Mouse (Mus musculus): Measurements from ENCODE around the gene Spen. TPM values are rescaled to one million over a fixed set of nuclear protein-coding genes. Genes with fewer than 3 reads are reported as not detected.
"Not testable (repeated sequence)": the region's sequence is repeated elsewhere in the genome, so short reads cannot be mapped to it uniquely, and the experiment has no call there.

Gene Spen
- polyA plus RNA-seq, 1 experiment: 41.7 TPM

- no peak for TF ChIP-seq CTCF (IDR thresholded peaks at IDR 0.05; ENCODE audit: insufficient read depth, low read depth, low read length)
- TF ChIP-seq POLR2A (IDR thresholded peaks at IDR 0.05; ENCODE audit: insufficient read depth, low read depth, low read length): no peak
- Histone ChIP-seq H3K4me3 (ENCODE audit: insufficient read depth, low read depth, low read length) (no peak overlapping the region), H3K27ac (ENCODE audit: insufficient read depth, low read depth, low read length) (no peak overlapping the region), H3K4me1 (ENCODE audit: control insufficient read depth, insufficient read depth, low read length) (peaks cover 4% of the 10 kb centered on the region; the same call in 1 of the 2 replicates)
- 86% methylated on average over 7 of the region's 7 CpGs for WGBS
Measured at GRCm38 (mm10) chr4:141572668-141573358, 34.4 kb upstream of the Spen start.

DNA sequence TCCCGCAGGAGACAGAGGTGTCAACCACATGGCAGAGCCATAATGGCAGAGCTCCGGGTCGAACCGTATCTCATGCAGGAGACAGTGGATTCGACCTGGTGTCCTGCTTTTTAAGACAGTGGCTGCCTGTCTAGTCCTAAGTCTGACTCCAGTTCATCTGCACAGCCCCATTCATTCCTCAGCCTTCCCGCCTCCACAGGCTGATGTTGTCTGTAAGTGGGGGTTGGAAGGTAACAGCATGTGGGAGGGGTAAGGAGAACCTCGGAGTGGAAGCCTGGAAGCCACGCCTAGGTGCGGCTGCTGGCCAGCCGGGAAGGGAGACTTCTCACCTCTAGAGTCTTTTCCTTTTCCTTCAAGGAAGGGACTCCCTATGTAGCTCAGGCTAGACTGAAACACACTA, 33.5 kb upstream of the Spen start:
- Histone ChIP-seq H3K4me3 (ENCODE audit: insufficient read depth, low read depth, low read length) (no peak overlapping the region), H3K27ac (ENCODE audit: insufficient read depth, low read depth, low read length) (no peak overlapping the region), H3K4me1 (ENCODE audit: control insufficient read depth, insufficient read depth, low read length) (peaks cover 4% of the 10 kb centered on the region; the same call in 1 of the 2 replicates)
- TF ChIP-seq POLR2A (IDR thresholded peaks at IDR 0.05; ENCODE audit: insufficient read depth, low read depth, low read length) (no peak), CTCF (IDR thresholded peaks at IDR 0.05; ENCODE audit: insufficient read depth, low read depth, low read length) (no peak)
- 79% methylated on average over 10 of the region's 10 CpGs for WGBS

- peaks cover 4% of the 10 kb centered on the region; the same call in 1 of the 2 replicates for H3K4me1 ChIP-seq (ENCODE audit: control insufficient read depth, insufficient read depth, low read length)
- no peak overlapping the region for H3K27ac ChIP-seq (ENCODE audit: insufficient read depth, low read depth, low read length)
- H3K4me3 ChIP-seq (ENCODE audit: insufficient read depth, low read depth, low read length): no peak overlapping the region
- WGBS: 78% methylated on average over 6 of the region's 6 CpGs
- TF ChIP-seq POLR2A (IDR thresholded peaks at IDR 0.05; ENCODE audit: insufficient read depth, low read depth, low read length) (no peak), CTCF (IDR thresholded peaks at IDR 0.05; ENCODE audit: insufficient read depth, low read depth, low read length) (no peak)
Measured at GRCm38 (mm10) chr4:141571337-141571739, 32.9 kb upstream of the Spen start.

- Histone ChIP-seq H3K4me1 (ENCODE audit: control insufficient read depth, insufficient read depth, low read length) (peaks cover 4% of the 10 kb centered on the region; the same call in 1 of the 2 replicates), H3K27ac (ENCODE audit: insufficient read depth, low read depth, low read length) (no peak overlapping the region), H3K4me3 (ENCODE audit: insufficient read depth, low read depth, low read length) (no peak overlapping the region)
- TF ChIP-seq CTCF (IDR thresholded peaks at IDR 0.05; ENCODE audit: insufficient read depth, low read depth, low read length) (no peak), POLR2A (IDR thresholded peaks at IDR 0.05; ENCODE audit: insufficient read depth, low read depth, low read length) (no peak)
- WGBS: 89% methylated on average over 1 of the region's 1 CpGs
Measured at GRCm38 (mm10) chr4:141570821-141571220, 32.4 kb upstream of the Spen start.

GRCm38 (mm10) chr4:141570004-141570403, 31.6 kb upstream of the Spen start:
- Histone ChIP-seq H3K4me3 (ENCODE audit: insufficient read depth, low read depth, low read length) (no peak overlapping the region), H3K4me1 (ENCODE audit: control insufficient read depth, insufficient read depth, low read length) (peaks cover under 1% of the 10 kb centered on the region), H3K27ac (ENCODE audit: insufficient read depth, low read depth, low read length) (no peak overlapping the region)
- 83% methylated on average over 6 of the region's 6 CpGs for WGBS
- TF ChIP-seq CTCF (IDR thresholded peaks at IDR 0.05; ENCODE audit: insufficient read depth, low read depth, low read length): no peak
- TF ChIP-seq POLR2A (IDR thresholded peaks at IDR 0.05; ENCODE audit: insufficient read depth, low read depth, low read length): no peak

DNA sequence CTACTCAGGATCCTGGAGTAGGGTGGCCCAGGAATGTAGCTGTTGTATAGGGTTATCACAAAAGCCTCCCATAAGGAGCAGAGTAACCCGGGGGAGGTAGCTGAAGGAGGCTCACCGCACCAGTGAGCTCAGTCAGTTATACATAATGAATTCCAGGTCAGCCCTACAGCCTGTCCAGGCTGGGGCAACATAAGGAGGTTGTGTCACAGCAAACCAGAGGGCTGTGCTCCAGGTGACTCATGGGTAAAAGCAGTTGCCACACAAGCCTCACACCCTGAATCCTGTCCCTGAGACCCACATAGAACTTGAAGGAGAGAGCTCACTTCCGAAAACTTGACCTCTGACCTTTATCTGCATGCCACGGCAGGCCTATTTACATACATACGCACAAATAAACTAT, 30.6 kb upstream of the Spen start:
- TF ChIP-seq CTCF (IDR thresholded peaks at IDR 0.05; ENCODE audit: insufficient read depth, low read depth, low read length) (no peak), POLR2A (IDR thresholded peaks at IDR 0.05; ENCODE audit: insufficient read depth, low read depth, low read length) (no peak)
- H3K27ac ChIP-seq (ENCODE audit: insufficient read depth, low read depth, low read length): no peak overlapping the region

DNA sequence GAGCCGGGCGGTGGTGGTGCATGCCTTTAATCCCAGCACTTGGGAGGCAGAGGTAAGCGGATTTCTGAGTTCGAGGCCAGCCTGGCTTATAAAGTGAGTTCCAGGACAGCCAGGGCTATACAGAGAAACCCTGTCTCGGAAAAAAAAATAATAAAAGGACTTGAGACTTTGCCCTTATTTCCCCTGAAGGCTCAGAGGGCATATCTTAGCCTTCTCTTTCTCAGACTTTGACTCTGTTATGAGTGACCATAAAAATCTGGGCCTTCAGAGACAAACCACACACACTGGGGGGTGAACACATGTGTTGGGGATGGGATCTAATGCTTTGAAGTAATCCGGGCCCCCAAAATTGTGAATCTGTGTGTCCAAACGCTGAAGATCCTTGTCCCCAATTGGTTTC, 28.8 kb upstream of the Spen start:
- WGBS: 94% methylated on average over 7 of the region's 7 CpGs
- not testable (repeated sequence) for H3K4me1 ChIP-seq (ENCODE audit: control insufficient read depth, insufficient read depth, low read length); H3K27ac ChIP-seq (ENCODE audit: insufficient read depth, low read depth, low read length); H3K4me3 ChIP-seq (ENCODE audit: insufficient read depth, low read depth, low read length)

More for the DNA sequence above, 30.6 kb upstream of the Spen start:
- WGBS: 90% methylated on average over 5 of the region's 5 CpGs
- Histone ChIP-seq H3K4me1 (ENCODE audit: control insufficient read depth, insufficient read depth, low read length) (no peaks in the 10 kb centered on the region; the same call in none of the 2 replicates), H3K4me3 (ENCODE audit: insufficient read depth, low read depth, low read length) (no peak overlapping the region)

DNA sequence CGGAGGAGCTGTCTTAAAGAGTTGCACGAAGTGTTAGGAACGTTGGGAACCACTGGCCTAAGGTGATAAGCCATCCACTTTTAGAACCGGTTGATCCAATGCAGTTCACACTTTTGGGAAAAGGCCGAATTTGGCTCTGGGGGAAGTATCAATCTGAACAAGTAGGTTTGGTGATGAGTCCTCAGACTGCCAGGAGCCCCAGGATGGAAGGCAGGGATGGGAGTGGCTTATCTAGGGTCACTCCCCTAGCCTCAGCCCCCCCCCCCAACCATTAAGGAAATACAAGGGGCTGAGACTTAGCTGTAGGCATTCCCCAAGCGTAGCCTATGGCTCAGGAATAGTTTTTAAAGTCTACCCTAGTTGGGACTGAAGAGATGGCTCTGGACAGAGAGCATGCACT, 27.8 kb upstream of the Spen start:
- H3K4me1 ChIP-seq (ENCODE audit: control insufficient read depth, insufficient read depth, low read length): no peaks in the 10 kb centered on the region; the same call in none of the 2 replicates
- no peak overlapping the region for H3K4me3 ChIP-seq (ENCODE audit: insufficient read depth, low read depth, low read length)
- H3K27ac ChIP-seq (ENCODE audit: insufficient read depth, low read depth, low read length): no peak overlapping the region
- TF ChIP-seq CTCF (IDR thresholded peaks at IDR 0.05; ENCODE audit: insufficient read depth, low read depth, low read length) (no peak), POLR2A (IDR thresholded peaks at IDR 0.05; ENCODE audit: insufficient read depth, low read depth, low read length) (no peak)
- 95% methylated on average over 6 of the region's 6 CpGs for WGBS

- 25% methylated on average over 7 of the region's 7 CpGs for WGBS
- TF ChIP-seq POLR2A (IDR thresholded peaks at IDR 0.05; ENCODE audit: insufficient read depth, low read depth, low read length) (no peak), CTCF (IDR thresholded peaks at IDR 0.05; ENCODE audit: insufficient read depth, low read depth, low read length) (no peak)
- H3K4me1 ChIP-seq (ENCODE audit: control insufficient read depth, insufficient read depth, low read length): no peaks in the 10 kb centered on the region; the same call in none of the 2 replicates
- no peak overlapping the region for H3K4me3 ChIP-seq (ENCODE audit: insufficient read depth, low read depth, low read length)
- no peak overlapping the region for H3K27ac ChIP-seq (ENCODE audit: insufficient read depth, low read depth, low read length)
Measured at GRCm38 (mm10) chr4:141565325-141565724, 26.9 kb upstream of the Spen start.

Data from olfactory bulb, adult 2 months (tissue).